Mouse (Mus musculus) E14TG2a.4 (cell line): Measurements from ENCODE around the gene Acacb.

Source experiments
- CTCF ChIP-seq: conservative IDR thresholded peaks from 2 replicates; pipeline ENCODE4 v1.5.1; 2014; ENCODE audit warnings: low read length
- NANOG ChIP-seq: IDR thresholded peaks from 2 replicates; pipeline ENCODE4 v1.6.1; 2014; ENCODE audit warnings: borderline replicate concordance, low read length, mixed read lengths

DNA sequence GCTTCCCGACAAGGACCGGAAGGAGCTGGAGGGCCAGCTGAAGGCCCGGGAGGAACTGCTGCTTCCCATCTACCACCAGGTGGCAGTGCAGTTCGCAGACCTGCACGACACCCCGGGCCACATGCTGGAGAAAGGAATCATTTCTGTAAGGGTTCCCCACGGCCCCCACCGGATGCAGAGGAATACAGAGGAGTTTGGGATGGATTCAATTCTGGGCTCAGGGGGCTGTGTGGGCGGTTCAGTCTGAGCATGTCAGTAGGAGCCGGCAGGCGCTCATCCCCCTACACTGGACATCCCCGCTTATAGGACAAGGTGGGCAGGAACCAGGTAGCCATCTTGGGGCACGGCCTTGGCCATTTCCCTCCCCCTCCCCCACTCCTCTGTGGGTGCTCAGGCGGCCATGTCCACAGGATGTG is 101.8 kb downstream of the Acacb start:
- peak; percentile 81 for TF ChIP-seq CTCF
- no peak for TF ChIP-seq NANOG
